10 mouse cellular contexts compared by ENCODE assay signal in the genomic region with DNA sequence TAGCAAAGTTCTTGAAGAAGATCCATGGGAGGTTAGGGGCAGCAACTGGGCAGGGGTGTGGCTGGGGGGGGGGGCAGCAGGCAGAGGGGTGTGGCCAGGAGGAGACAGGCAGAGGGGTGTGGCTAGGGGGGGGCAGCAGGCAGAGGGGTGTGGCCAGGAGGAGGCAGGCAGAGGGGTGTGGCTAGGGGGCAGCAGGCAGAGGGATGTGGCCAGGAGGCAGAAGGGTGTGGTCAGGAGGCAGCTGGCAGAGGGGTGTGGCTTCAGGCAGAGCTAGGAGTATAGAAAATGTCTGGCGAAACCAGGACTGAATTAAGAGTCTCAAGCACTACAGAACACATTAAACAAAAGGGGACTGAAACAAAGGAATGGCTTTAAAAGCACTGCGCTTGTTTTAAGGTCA. TPM values are rescaled to one million over a fixed set of nuclear protein-coding genes. Genes with fewer than 3 reads are reported as not detected.
DNase-seq lines count a peak whose midpoint lies in the region; ATAC-seq and TF ChIP-seq lines count a peak whose summit lies in the region.
"Had no signal": no experiment of that assay in that cellular context is flagged by ENCODE, and none has a peak within 500 bp of the region (broad histone marks: within the 10 kb centered on the region; RNA-seq: fewer than 3 reads in every experiment).

No protein-coding gene starts in this region.

- no peak for TF ChIP-seq CTCF in gastrocnemius, adult 2 months (IDR thresholded peaks at IDR 0.05)

- intact Hi-C loops in gastrocnemius, adult 2 months (cut with DNase I) = no loop called here
- intact Hi-C loops in left cerebral cortex, postnatal 10 days (cut with DNase I) = loop anchor here (5.0 to 10.0 kb wide), 2 partner anchors 86 to 149 kb away; no protein-coding TSS in a partner anchor

- no peak overlapping the region for H3K27ac ChIP-seq in gastrocnemius, adult 2 months
- H3K27ac ChIP-seq in liver, embryonic 13.5 days = no peak overlapping the region

- no peaks in the 10 kb centered on the region for H3K36me3 ChIP-seq in liver, embryonic 13.5 days

- H3K4me1 ChIP-seq in liver, embryonic 13.5 days (replicated peaks) = peaks cover 18% of the 10 kb centered on the region

- ATAC-seq in liver, embryonic 13.5 days (ENCODE audit: low read depth) = peak; percentile 84

- no peaks in the 10 kb centered on the region for H3K9me3 ChIP-seq in liver, embryonic 13.5 days (replicated peaks)

- 20% methylated on average over 2 of the region's 2 CpGs for WGBS in liver, embryonic 13.5 days (ENCODE audit: insufficient replicate concordance)

- DNase-seq in gastrocnemius, adult 2 months = peak; percentile 19
- DNase-seq in gastrocnemius, postnatal 25 days = no peak
- peak; percentile 61 for DNase-seq in 3T3-L1 (ENCODE audit: low read depth, low spot score)
- peak; percentile 55 for DNase-seq in embryo, embryonic 11 days
- DNase-seq in liver, embryonic 13.5 days = peak; percentile 66
- no peak for DNase-seq in right cerebral cortex, adult 2 months (ENCODE audit: low spot score in 2 of 2)
- DNase-seq in left cerebral cortex, postnatal 10 days (ENCODE audit: extremely low spot score in 1 of 2, low spot score in 2 of 2) = no peak
- DNase-seq in layer of hippocampus, postnatal 25 days (ENCODE audit: extremely low spot score in 1 of 2, low spot score in 1 of 2) = no peak
- DNase-seq: heart, adult 18-20 months had no signal

- no peak overlapping the region for H3K9ac ChIP-seq in liver, embryonic 13.5 days

- peaks cover 12% of the 10 kb centered on the region; the same call in 1 of the 2 replicates for H3K27me3 ChIP-seq in liver, embryonic 13.5 days

- H3K4me3 ChIP-seq in gastrocnemius, adult 2 months = no peak overlapping the region
- no peak overlapping the region for H3K4me3 ChIP-seq in liver, embryonic 13.5 days (replicated peaks)

- H3K4me2 ChIP-seq in liver, embryonic 13.5 days = no peak overlapping the region

RNA-seq across cellular contexts. Expression of gene Bdkrb1, which starts 19.4 kb away (rescaled TPM):
- under 1 TPM in 1 of 2 experiments, not detected in 1; 0.28 TPM for total RNA-seq in gastrocnemius, adult 2 months (2021)
- not detected for total RNA-seq in gastrocnemius, postnatal 25 days (2021)
- polyA plus RNA-seq in liver, embryonic 13.5 days (2015; fragmentation: Nextera tagmentation; extraction: Ambion mirVana) = 0.08 and 0.16 TPM in 2 replicates
- total RNA-seq in left cerebral cortex, postnatal 10 days (2021) = not detected
- under 1 TPM in 1 of 2 experiments, not detected in 1; 0.35 TPM for total RNA-seq in layer of hippocampus, postnatal 25 days (2021)
- total RNA-seq: ES-E14; heart, adult 18-20 months had no signal

RNA-seq across cellular contexts. Expression of gene Bdkrb2, which starts 20.5 kb away (rescaled TPM):
- total RNA-seq in gastrocnemius, adult 2 months (2021) = under 1 TPM; 0.39 to 0.82 TPM
- total RNA-seq in gastrocnemius, postnatal 25 days (2021) = under 1 TPM; 0.35 to 0.49 TPM
- polyA plus RNA-seq in liver, embryonic 13.5 days (2015; fragmentation: Nextera tagmentation; extraction: Ambion mirVana) = not detected in 2 replicates
- total RNA-seq in left cerebral cortex, postnatal 10 days (2021) = under 1 TPM; 0.28 to 0.65 TPM
- total RNA-seq in layer of hippocampus, postnatal 25 days (2021) = under 1 TPM; 0.31 to 0.44 TPM

Comparison
In these comparisons a context has a peak if more than half of its experiments do, and no peak if none do; other contexts are left out.
1. DNase-seq: peak in gastrocnemius, adult 2 months (single experiment), 3T3-L1 (single experiment), embryo, embryonic 11 days (single experiment) and liver, embryonic 13.5 days (single experiment); none in gastrocnemius, postnatal 25 days (single experiment), right cerebral cortex, adult 2 months (0 of 2), left cerebral cortex, postnatal 10 days (0 of 2) and layer of hippocampus, postnatal 25 days (0 of 2).